Mouse (Mus musculus): Measurements from ENCODE around the gene Slc7a15.

Slc7a15 gene

DNA sequence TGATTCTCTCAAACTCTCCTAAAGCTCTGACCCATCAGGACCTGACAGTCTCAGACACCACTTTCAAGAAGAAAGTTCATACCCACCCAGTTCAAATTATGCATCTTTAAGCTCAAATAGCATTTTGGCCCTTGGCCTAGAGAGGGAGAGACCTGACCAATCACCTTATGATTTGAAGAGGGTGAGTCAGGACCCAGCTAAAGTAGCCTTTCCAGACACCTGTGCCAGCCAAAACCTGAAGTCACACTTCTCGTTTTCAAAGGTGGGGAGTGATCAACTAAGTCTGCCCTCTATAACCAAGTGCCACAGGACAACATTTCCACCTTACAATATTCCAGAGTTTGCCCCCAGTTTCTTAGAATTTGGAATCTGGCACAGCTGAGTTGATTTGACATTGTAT, 111.6 kb downstream of the Slc7a15 start:
- DNase-seq (ENCODE audit: low spot score in 2 of 2), result no peak

DNA sequence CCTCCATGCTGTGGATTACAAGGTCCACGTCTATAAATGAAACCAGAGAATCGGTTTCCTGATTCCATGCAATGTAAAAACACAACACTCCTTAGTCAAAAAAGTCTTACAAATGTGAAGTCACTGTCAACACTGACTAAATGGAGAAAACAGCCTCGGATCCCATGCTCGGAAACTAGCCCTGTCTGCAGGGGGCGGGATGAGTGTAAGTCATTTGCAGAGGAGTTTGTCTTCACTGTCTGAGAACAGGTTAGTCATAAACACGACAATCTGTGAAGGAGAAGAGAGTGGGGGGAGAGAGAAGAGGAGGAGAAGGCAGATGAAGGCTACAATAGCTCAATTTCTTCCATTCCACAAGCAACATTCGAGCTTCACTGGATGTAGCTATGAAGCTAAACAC, 113.6 kb downstream of the Slc7a15 start:
- DNase-seq (ENCODE audit: low spot score in 2 of 2), result no peak

DNA sequence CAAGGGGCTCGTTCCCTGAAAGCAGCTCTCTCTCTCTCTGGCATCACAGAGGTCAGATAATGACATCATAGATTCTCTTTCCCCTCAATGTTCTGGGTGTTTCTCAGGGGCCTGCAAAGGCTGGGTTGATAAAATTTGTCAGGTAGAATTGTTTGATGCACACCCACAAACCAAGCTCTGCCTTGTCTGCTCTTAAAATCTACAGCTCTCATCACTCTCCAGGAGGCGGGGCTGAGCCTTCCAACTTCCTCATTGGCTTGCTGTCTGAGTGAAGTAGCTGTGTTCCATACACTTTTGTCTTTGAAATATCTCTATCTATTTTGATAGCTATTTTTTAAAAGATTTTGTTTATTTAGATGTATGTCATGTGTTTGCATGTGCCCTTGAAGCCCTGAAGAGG, 116.7 kb downstream of the Slc7a15 start:
- DNase-seq (ENCODE audit: low spot score in 2 of 2), result no peak

All from spleen, postnatal 36 days (tissue).